Mouse (Mus musculus) liver, adult 2 months (tissue): ENCODE measurements around the gene Znrf1. TPM values are rescaled to one million over a fixed set of nuclear protein-coding genes. Genes with fewer than 3 reads are reported as not detected.

ENCODE experiments used
- DNase-seq: peaks from one replicate; pipeline ENCODE4 v3.0.0-alpha.2; 2011; ENCODE audit warnings: low read depth, low spot score; ENCODE audit errors: extremely low read depth
- H3K27ac ChIP-seq: fragments of 200-500 bp; replicated peaks from 2 replicates; pipeline ENCODE4 v1.5.1; 2012; ENCODE audit warnings: low read depth, mild to moderate bottlenecking, control low read depth, inconsistent platforms, low read length; ENCODE audit not compliant: insufficient read depth
- H3K27me3 ChIP-seq: fragments of 200-500 bp; 2 replicates; pipeline ENCODE4 v1.6.1; 2012; ENCODE audit warnings: mild to moderate bottlenecking, moderate library complexity, low read length, inconsistent platforms; ENCODE audit not compliant: control insufficient read depth, insufficient read depth
- H3K36me3 ChIP-seq: fragments of 200-500 bp; 2 replicates; pipeline ENCODE4 v1.6.1; 2012; ENCODE audit warnings: low read length, inconsistent platforms; ENCODE audit not compliant: control insufficient read depth, insufficient read depth
- H3K4me1 ChIP-seq: fragments of 200-500 bp; 2 replicates; pipeline ENCODE4 v1.6.1; 2011; ENCODE audit warnings: low read length; ENCODE audit not compliant: control insufficient read depth, insufficient read depth
- H3K4me3 ChIP-seq: fragments of 200-500 bp; 2 replicates; pipeline ENCODE4 v1.5.1; 2011; ENCODE audit warnings: low read depth, mild to moderate bottlenecking, control low read depth, low read length, moderate library complexity; ENCODE audit not compliant: insufficient read depth
- H3K79me2 ChIP-seq: fragments of 200-500 bp; 2 replicates; pipeline ENCODE4 v1.6.1; 2012; ENCODE audit warnings: inconsistent platforms, mild to moderate bottlenecking, low read length, moderate library complexity; ENCODE audit not compliant: control insufficient read depth, insufficient read depth
- H3K9ac ChIP-seq: fragments of 200-500 bp; 2 replicates; pipeline ENCODE4 v1.6.1; 2012; ENCODE audit warnings: low read depth, mild to moderate bottlenecking, control low read depth, inconsistent platforms, low read length
- CTCF ChIP-seq: fragments of 200-500 bp; IDR thresholded peaks from 2 replicates; pipeline ENCODE4 v1.5.1; 2011; ENCODE audit warnings: low read depth, low read length, control low read depth
- POLR2A ChIP-seq: fragments of 200-500 bp; IDR thresholded peaks from 2 replicates; pipeline ENCODE4 v1.6.1; 2011; ENCODE audit warnings: low read length, control low read depth; ENCODE audit not compliant: insufficient read depth; ENCODE audit errors: extremely low read depth
- WGBS: fragments of 180-500 bp; shearing (Covaris S2); methylation state at CpG from one replicate; pipeline ENCODE4 v1.1.7; 2018; 5-methylcytosine and 5-hydroxymethylcytosine counted together
- polyA plus RNA-seq: library from polyadenylated mRNA; depleted of rRNA; stranded (reverse); fragments of >200 nt; gene quantifications from 2 replicates; pipeline ENCODE4 v1.2.3, GENCODE M21; 2012
- total RNA-seq: library from RNA; depleted of rRNA; stranded (reverse); fragments of >200 nt; gene quantifications from 2 replicates; pipeline ENCODE4 v1.2.3, GENCODE M21; 2014

Znrf1 gene
- total and polyA plus RNA-seq, 2 experiments: 13.8 to 44.3 TPM

DNA sequence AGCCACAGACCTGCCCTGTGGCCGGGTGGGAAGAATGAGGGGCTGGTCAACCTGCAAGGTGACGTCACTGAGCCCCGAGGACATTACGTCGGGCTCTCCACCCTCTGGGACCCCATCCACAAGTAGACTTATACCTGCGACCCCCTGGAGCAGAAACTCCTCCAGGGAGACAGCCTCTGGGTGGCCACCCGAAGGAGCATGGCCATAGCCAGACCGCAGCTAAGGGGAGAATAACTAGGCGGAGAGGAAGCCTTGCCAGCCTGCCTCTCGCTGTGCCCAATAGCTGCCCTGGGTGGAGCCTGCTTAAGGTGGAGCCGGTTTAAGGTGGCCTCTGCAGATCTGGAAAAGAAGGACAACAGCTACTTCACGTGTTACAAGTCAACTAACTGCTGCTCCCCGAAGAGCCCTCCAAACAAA lies 94.2 kb downstream of the Znrf1 start, which contains the start of gene Ldhd:
Gene Ldhd (minus strand): TSS at position 270 of the 417 bp plus-strand sequence.
- peak; percentile 84 for DNase-seq
- H3K27me3 ChIP-seq: no peaks in the 10 kb centered on the region
- WGBS: 8% methylated on average over 13 of the region's 13 CpGs

GRCm38 (mm10) chr8:111631589-111631988 lies 95.7 kb downstream of the Znrf1 start:
- peaks cover 9% of the 10 kb centered on the region; the same call in 1 of the 2 replicates for H3K4me1 ChIP-seq
- H3K36me3 ChIP-seq: no peaks in the 10 kb centered on the region
- TF ChIP-seq POLR2A (no peak), CTCF (no peak)
- no peak overlapping the region for H3K9ac ChIP-seq
- H3K79me2 ChIP-seq: peaks cover 5% of the 10 kb centered on the region; the same call in 1 of the 2 replicates
- DNase-seq: no peak
- 94% methylated on average over 8 of the region's 8 CpGs for WGBS
- H3K4me3 ChIP-seq: no peak overlapping the region
- H3K27ac ChIP-seq: no peak overlapping the region
- no peaks in the 10 kb centered on the region for H3K27me3 ChIP-seq

More for the DNA sequence above, 94.2 kb downstream of the Znrf1 start, which contains the start of gene Ldhd:
- Histone ChIP-seq H3K4me1 (peaks cover 10% of the 10 kb centered on the region), H3K9ac (peak within 1 kb of the TSS; percentile 82), H3K27ac (peak within 1 kb of the TSS; percentile 90), H3K79me2 (peaks cover 5% of the 10 kb centered on the region; the same call in 1 of the 2 replicates), H3K36me3 (no peaks in the 10 kb centered on the region), H3K4me3 (peak within 1 kb of the TSS; percentile 71)
- TF ChIP-seq POLR2A (peak; percentile 85), CTCF (no peak)

DNA sequence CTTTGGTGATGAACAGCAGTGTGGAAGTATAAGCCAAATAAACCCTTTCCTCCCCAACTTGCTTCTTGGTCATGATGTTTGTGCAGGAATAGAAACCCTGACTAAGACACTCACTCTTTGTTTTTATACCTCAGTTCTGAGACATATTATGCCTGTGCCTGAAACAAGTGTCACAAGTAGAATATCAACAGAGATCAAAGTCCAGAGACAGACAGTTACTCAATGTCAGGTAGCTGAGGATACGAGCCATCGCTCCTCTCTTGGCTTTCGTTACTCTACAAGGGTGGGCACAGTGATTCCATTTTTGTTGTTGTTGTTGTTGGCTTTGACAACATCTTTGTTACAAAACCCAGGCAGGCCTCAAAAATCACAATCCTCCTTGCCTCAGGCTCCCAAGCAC lies 97.1 kb downstream of the Znrf1 start:
- Histone ChIP-seq H3K79me2 (peaks cover 5% of the 10 kb centered on the region; the same call in 1 of the 2 replicates), H3K4me3 (no peak overlapping the region), H3K9ac (no peak overlapping the region), H3K36me3 (no peaks in the 10 kb centered on the region), H3K27me3 (no peaks in the 10 kb centered on the region), H3K4me1 (peaks cover 9% of the 10 kb centered on the region; the same call in 1 of the 2 replicates), H3K27ac (peak overlapping the region; percentile 23)
- TF ChIP-seq POLR2A (no peak), CTCF (no peak)
- WGBS: 28% methylated on average over 3 of the region's 3 CpGs
- peak; percentile 72 for DNase-seq

GRCm38 (mm10) chr8:111638086-111638485 lies 102.2 kb downstream of the Znrf1 start:
- DNase-seq: no peak
- Histone ChIP-seq H3K27me3 (no peaks in the 10 kb centered on the region), H3K9ac (no peak overlapping the region)

DNA sequence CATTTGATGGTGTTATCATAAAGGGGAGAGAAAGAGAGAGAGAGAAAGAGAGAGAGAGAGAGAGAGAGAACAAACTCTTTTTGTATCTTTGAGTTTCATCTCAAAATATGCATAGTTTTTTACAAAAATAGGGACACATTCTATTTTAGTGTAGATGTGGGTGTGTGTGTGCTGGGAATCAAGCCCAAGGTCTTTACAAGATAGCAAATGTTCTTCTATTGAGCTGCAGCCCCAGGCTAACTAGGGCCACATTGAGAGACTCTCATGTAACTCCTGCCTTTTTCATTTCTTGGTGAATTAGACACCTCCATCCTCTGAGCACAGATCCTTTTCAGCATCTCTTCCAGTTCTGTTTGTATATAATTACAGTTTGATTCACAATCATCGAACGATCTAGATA lies 105.2 kb downstream of the Znrf1 start:
- 95% methylated on average over 2 of the region's 2 CpGs for WGBS
- peaks cover 7% of the 10 kb centered on the region; the same call in 1 of the 2 replicates for H3K79me2 ChIP-seq
- no peak overlapping the region for H3K4me3 ChIP-seq
- DNase-seq: no peak
- no peak overlapping the region for H3K9ac ChIP-seq
- H3K27ac ChIP-seq: no peak overlapping the region
- TF ChIP-seq POLR2A: no peak
- TF ChIP-seq CTCF: no peak
- H3K27me3 ChIP-seq: no peaks in the 10 kb centered on the region
- H3K4me1 ChIP-seq: peaks cover 8% of the 10 kb centered on the region; the same call in 1 of the 2 replicates
- H3K36me3 ChIP-seq: no peaks in the 10 kb centered on the region

More at GRCm38 (mm10) chr8:111638086-111638485, 102.2 kb downstream of the Znrf1 start:
- no peak for TF ChIP-seq CTCF
- no peak for TF ChIP-seq POLR2A
- no peaks in the 10 kb centered on the region for H3K36me3 ChIP-seq
- peaks cover 5% of the 10 kb centered on the region; the same call in 1 of the 2 replicates for H3K4me1 ChIP-seq
- H3K79me2 ChIP-seq: no peaks in the 10 kb centered on the region
- no peak overlapping the region for H3K4me3 ChIP-seq
- H3K27ac ChIP-seq: no peak overlapping the region

DNA sequence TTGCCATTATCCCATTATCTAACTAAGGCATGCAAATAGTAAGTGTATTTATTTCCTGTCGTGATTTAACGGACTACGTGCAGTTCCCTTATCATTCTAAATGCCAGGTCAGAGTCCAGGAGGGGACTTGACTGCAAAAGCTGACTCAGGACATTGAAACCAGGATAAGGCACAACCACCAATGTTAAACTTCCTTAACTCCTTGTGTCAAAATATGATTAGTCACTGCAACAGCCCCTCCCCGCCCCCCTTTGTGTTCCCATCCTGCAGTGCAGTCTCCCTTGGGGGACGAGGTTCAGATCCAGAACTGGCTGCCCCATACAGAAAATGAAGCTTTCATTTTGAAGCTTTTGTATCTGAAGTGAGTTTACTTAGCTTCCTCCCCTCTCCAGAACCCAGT lies 106.6 kb downstream of the Znrf1 start:
- Histone ChIP-seq H3K79me2 (peaks cover 10% of the 10 kb centered on the region), H3K27me3 (no peaks in the 10 kb centered on the region), H3K36me3 (no peaks in the 10 kb centered on the region), H3K27ac (peak overlapping the region; percentile 90), H3K4me3 (peak overlapping the region; percentile 53), H3K4me1 (peaks cover 8% of the 10 kb centered on the region; the same call in 1 of the 2 replicates), H3K9ac (peak overlapping the region; percentile 74)
- TF ChIP-seq CTCF: no peak
- TF ChIP-seq POLR2A: no peak
- DNase-seq: peak; percentile 77
- WGBS: 3% methylated on average over 5 of the region's 5 CpGs
